Mouse (Mus musculus) bone marrow, adult 2 months (tissue): ENCODE data around the gene Crtc3. TPM values are rescaled to one million over a fixed set of nuclear protein-coding genes. Genes with fewer than 3 reads are reported as not detected.

Experiments used
- H3K27ac ChIP-seq: fragments of 200-500 bp; 2 replicates; pipeline ENCODE4 v1.5.1; 2012; ENCODE audit warnings: low read depth, mild to moderate bottlenecking, control low read depth, inconsistent platforms, low read length; ENCODE audit not compliant: control insufficient read depth, poor library complexity, insufficient read depth
- H3K4me1 ChIP-seq: fragments of 200-500 bp; 2 replicates; pipeline ENCODE4 v1.6.1; 2011; ENCODE audit warnings: low read length; ENCODE audit not compliant: control insufficient read depth, insufficient read depth
- H3K4me3 ChIP-seq: fragments of 200-500 bp; replicated peaks from 2 replicates; pipeline ENCODE3; 2011; ENCODE audit warnings: mild to moderate bottlenecking, low read depth, low read length, control low read depth; ENCODE audit not compliant: control insufficient read depth
- CTCF ChIP-seq: fragments of 200-500 bp; IDR thresholded peaks from 2 replicates; pipeline ENCODE4 v1.5.1; 2011; ENCODE audit warnings: low read length, control low read depth; ENCODE audit not compliant: control insufficient read depth, insufficient read depth
- POLR2A ChIP-seq: fragments of 200-500 bp; IDR thresholded peaks from 2 replicates; pipeline ENCODE4 v1.6.1; 2011; ENCODE audit warnings: low read depth, mild to moderate bottlenecking, control low read depth, low read length, borderline replicate concordance; ENCODE audit not compliant: control insufficient read depth
- WGBS: fragments of 180-500 bp; shearing (Covaris S2); methylation state at CpG from one replicate; pipeline ENCODE4 v1.1.7; 2018; 5-methylcytosine and 5-hydroxymethylcytosine counted together
- polyA plus RNA-seq: library from polyadenylated mRNA; stranded (reverse); fragments of >200 nt; gene quantifications from 2 replicates; pipeline ENCODE4 v1.2.4, GENCODE M21; 2011; ENCODE audit warnings: low replicate concordance; ENCODE audit not compliant: missing spikeins, insufficient read depth, insufficient read length

The Crtc3 gene
- polyA plus RNA-seq, 1 experiment: 5.7 TPM

GRCm38 (mm10) chr7:80561271-80561670 lies 127.4 kb downstream of the Crtc3 start:
- Histone ChIP-seq H3K4me3 (no peak overlapping the region), H3K27ac (no peak overlapping the region), H3K4me1 (no peaks in the 10 kb centered on the region)
- TF ChIP-seq CTCF (no peak), POLR2A (no peak)
- WGBS: 79% methylated on average over 9 of the region's 9 CpGs

GRCm38 (mm10) chr7:80558572-80558971 lies 130.1 kb downstream of the Crtc3 start:
- Histone ChIP-seq H3K27ac (no peak overlapping the region), H3K4me3 (no peak overlapping the region), H3K4me1 (peaks cover 2% of the 10 kb centered on the region)
- TF ChIP-seq CTCF (no peak), POLR2A (no peak)
- 66% methylated on average over 5 of the region's 5 CpGs for WGBS

GRCm38 (mm10) chr7:80558101-80558500 lies 130.6 kb downstream of the Crtc3 start:
- TF ChIP-seq CTCF (no peak), POLR2A (no peak)
- WGBS: 50% methylated on average over 8 of the region's 8 CpGs
- peaks cover 2% of the 10 kb centered on the region for H3K4me1 ChIP-seq
- no peak overlapping the region for H3K4me3 ChIP-seq
- no peak overlapping the region for H3K27ac ChIP-seq

- WGBS: 78% methylated on average over 4 of the region's 4 CpGs
- TF ChIP-seq POLR2A (no peak), CTCF (no peak)
- H3K27ac ChIP-seq: no peak overlapping the region
- peaks cover 2% of the 10 kb centered on the region for H3K4me1 ChIP-seq
- no peak overlapping the region for H3K4me3 ChIP-seq
Observed at GRCm38 (mm10) chr7:80557161-80557560, 131.5 kb downstream of the Crtc3 start.

GRCm38 (mm10) chr7:80556166-80556565 lies 132.5 kb downstream of the Crtc3 start:
- TF ChIP-seq CTCF: no peak
- no peak for TF ChIP-seq POLR2A
- 64% methylated on average over 3 of the region's 3 CpGs for WGBS

GRCm38 (mm10) chr7:80555146-80555545 lies 133.5 kb downstream of the Crtc3 start:
- Histone ChIP-seq H3K4me1 (peaks cover 2% of the 10 kb centered on the region), H3K27ac (peak overlapping the region; percentile 75), H3K4me3 (peak overlapping the region; percentile 5)
- TF ChIP-seq POLR2A: no peak
- no peak for TF ChIP-seq CTCF
- 22% methylated on average over 3 of the region's 3 CpGs for WGBS

More at GRCm38 (mm10) chr7:80556166-80556565, 132.5 kb downstream of the Crtc3 start:
- H3K4me3 ChIP-seq: no peak overlapping the region
- no peak overlapping the region for H3K27ac ChIP-seq
- peaks cover 2% of the 10 kb centered on the region for H3K4me1 ChIP-seq

- H3K27ac ChIP-seq: peak overlapping the region; percentile 75
- peak overlapping the region; percentile 35 for H3K4me3 ChIP-seq
- WGBS: 26% methylated on average over 22 of the region's 22 CpGs
- peaks cover 2% of the 10 kb centered on the region for H3K4me1 ChIP-seq
- TF ChIP-seq POLR2A: no peak
- no peak for TF ChIP-seq CTCF
Observed at GRCm38 (mm10) chr7:80554180-80555021, 134.3 kb downstream of the Crtc3 start.

- H3K4me3 ChIP-seq: no peak overlapping the region
- no peak overlapping the region for H3K27ac ChIP-seq
- WGBS: 79% methylated on average over 7 of the region's 7 CpGs
- H3K4me1 ChIP-seq: no peaks in the 10 kb centered on the region
- TF ChIP-seq CTCF (no peak), POLR2A (no peak)
Observed at GRCm38 (mm10) chr7:80548513-80549260, 140.0 kb downstream of the Crtc3 start.
